Mouse (Mus musculus) heart, postnatal 0 days (tissue): ENCODE data around the gene Nol4l.

Experiments used
- CTCF ChIP-seq: IDR thresholded peaks from 2 replicates; pipeline ENCODE4 v1.5.1; 2016; ENCODE audit warnings: antibody characterized with exemption, control low read depth, low read depth
- EP300 ChIP-seq: IDR thresholded peaks from 2 replicates; pipeline ENCODE4 v1.6.1; 2016; ENCODE audit warnings: antibody characterized with exemption, low read depth

DNA sequence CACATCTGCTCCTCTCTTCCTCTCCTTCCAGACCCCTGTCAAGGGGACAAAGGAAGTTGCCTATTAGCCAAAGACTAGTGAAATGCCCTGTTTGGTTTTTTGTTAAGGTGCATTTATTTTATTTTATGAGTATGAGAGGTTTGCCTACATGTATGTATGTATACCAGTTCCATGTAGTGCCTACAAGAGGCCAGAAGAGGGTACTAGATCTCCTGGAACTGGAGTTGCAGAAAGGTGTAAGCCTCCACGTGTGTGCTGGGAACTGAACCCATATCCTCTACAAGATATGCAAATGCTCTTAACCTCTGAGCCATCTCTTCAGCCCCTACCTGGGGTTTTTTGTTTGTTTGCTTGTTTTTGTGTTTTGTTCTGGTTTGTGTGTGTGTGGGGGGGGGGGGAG lies 4.2 kb upstream of the Nol4l start:
- TF ChIP-seq CTCF (no peak), EP300 (no peak)
